Mouse (Mus musculus) lung, postnatal 0 days (tissue): ENCODE measurements around the gene Rab34. TPM values are rescaled to one million over a fixed set of nuclear protein-coding genes. Genes with fewer than 3 reads are reported as not detected.

Experiments used
- ATAC-seq: fragments of 200-750 bp; cut with Nextera tagmentation; 2 replicates; pipeline ENCODE4 v1.8.0; 2017; ENCODE audit warnings: moderate library complexity
- DNase-seq: peaks from one replicate; pipeline ENCODE4 v3.0.0-alpha.2; 2016; ENCODE audit warnings: low spot score
- H3K27ac ChIP-seq: fragments of 300-500 bp; sonication (generic); 2 replicates; pipeline ENCODE4 v1.5.1; 2014; ENCODE audit warnings: antibody characterized with exemption, mild to moderate bottlenecking, low read length, mixed read lengths
- H3K27me3 ChIP-seq: fragments of 300-500 bp; sonication (generic); replicated peaks from 2 replicates; pipeline ENCODE4 v1.6.1; 2014; ENCODE audit warnings: low read length, mixed read lengths; ENCODE audit not compliant: insufficient read depth
- H3K36me3 ChIP-seq: fragments of 300-500 bp; sonication (generic); 2 replicates; pipeline ENCODE4 v1.6.1; 2014; ENCODE audit warnings: low read length, mixed read lengths; ENCODE audit not compliant: insufficient read depth
- H3K4me1 ChIP-seq: fragments of 300-500 bp; sonication (generic); 2 replicates; pipeline ENCODE4 v1.6.1; 2014; ENCODE audit warnings: antibody characterized with exemption, low read depth, low read length, mixed read lengths; ENCODE audit not compliant: insufficient read depth
- H3K4me2 ChIP-seq: fragments of 300-500 bp; sonication (generic); replicated peaks from 2 replicates; pipeline ENCODE4 v1.6.1; 2014; ENCODE audit warnings: low read depth, mild to moderate bottlenecking, low read length, moderate library complexity, mixed read lengths
- H3K4me3 ChIP-seq: fragments of 300-500 bp; sonication (generic); 2 replicates; pipeline ENCODE4 v1.5.1; 2014; ENCODE audit warnings: low read depth, low read length
- H3K9ac ChIP-seq: fragments of 300-500 bp; sonication (generic); replicated peaks from 2 replicates; pipeline ENCODE4 v1.6.1; 2014; ENCODE audit warnings: low read depth, mild to moderate bottlenecking
- H3K9me3 ChIP-seq: fragments of 300-500 bp; sonication (generic); 2 replicates; pipeline ENCODE4 v1.6.1; 2016; ENCODE audit warnings: low read length, mixed read lengths
- CTCF ChIP-seq: IDR thresholded peaks from 2 replicates; pipeline ENCODE4 v1.5.1; 2016; ENCODE audit warnings: antibody characterized with exemption, mild to moderate bottlenecking
- EP300 ChIP-seq: IDR thresholded peaks from 2 replicates; pipeline ENCODE4 v1.6.1; 2016; ENCODE audit warnings: antibody characterized with exemption, mild to moderate bottlenecking, control low read depth
- WGBS: fragments of 180-500 bp; shearing (Covaris S2); extraction: QIAGEN DNeasy Blood & Tissue Kit; methylation state at CpG from one replicate; pipeline ENCODE4 v1.1.7; 2014; 5-methylcytosine and 5-hydroxymethylcytosine counted together
- polyA plus RNA-seq: library from polyadenylated mRNA; unstranded; fragments of >200 nt; fragmentation: Nextera tagmentation; extraction: Ambion mirVana; gene quantifications from 2 replicates; pipeline ENCODE4 v1.2.1, GENCODE M21; 2015

Gene Rab34
- polyA plus RNA-seq, 1 experiment from 2014 or later, result 103 TPM

GRCm38 (mm10) chr11:78172748-78173383, 15.4 kb upstream of the Rab34 start:
- Histone ChIP-seq H3K4me3 (no peak overlapping the region), H3K4me2 (no peak overlapping the region), H3K36me3 (no peaks in the 10 kb centered on the region; the same call in 1 of the 2 replicates), H3K4me1 (no peaks in the 10 kb centered on the region), H3K27me3 (no peaks in the 10 kb centered on the region), H3K9me3 (no peaks in the 10 kb centered on the region), H3K9ac (no peak overlapping the region), H3K27ac (no peak overlapping the region)
- 72% methylated on average over 19 of the region's 19 CpGs for whole genome bisulfite sequencing
- DNase-seq, result no peak
- no peak for ATAC-seq
- TF ChIP-seq CTCF, result no peak
- no peak for TF ChIP-seq EP300

- no peaks in the 10 kb centered on the region for H3K9me3 ChIP-seq
- H3K36me3 ChIP-seq, result no peaks in the 10 kb centered on the region; the same call in 1 of the 2 replicates
- no peak for ATAC-seq
- TF ChIP-seq EP300 (no peak), CTCF (no peak)
- no peak for DNase-seq
- H3K27me3 ChIP-seq, result no peaks in the 10 kb centered on the region
- no peak overlapping the region for H3K4me3 ChIP-seq
- whole genome bisulfite sequencing, result 65% methylated on average over 3 of the region's 3 CpGs
- no peak overlapping the region for H3K9ac ChIP-seq
- peaks cover 7% of the 10 kb centered on the region; the same call in 1 of the 2 replicates for H3K4me1 ChIP-seq
- H3K4me2 ChIP-seq, result no peak overlapping the region
- peak overlapping the region; percentile 66 for H3K27ac ChIP-seq
Measured at GRCm38 (mm10) chr11:78174506-78174905, 13.7 kb upstream of the Rab34 start.

GRCm38 (mm10) chr11:78175771-78176401, 12.3 kb upstream of the Rab34 start:
- DNase-seq (no peak), ATAC-seq (no peak)
- Histone ChIP-seq H3K4me2 (peak overlapping the region; percentile 89), H3K4me1 (peaks cover 13% of the 10 kb centered on the region; the same call in 1 of the 2 replicates), H3K27me3 (no peaks in the 10 kb centered on the region), H3K9ac (no peak overlapping the region), H3K36me3 (peaks cover 10% of the 10 kb centered on the region), H3K27ac (peak overlapping the region; percentile 94; the same call in 1 of the 2 replicates), H3K4me3 (peak overlapping the region; percentile 52), H3K9me3 (no peaks in the 10 kb centered on the region)
- under 1% methylated on average over 9 of the region's 10 CpGs for WGBS
- no peak for TF ChIP-seq EP300
- TF ChIP-seq CTCF, result peak; percentile 13; the same call in 1 of the 2 replicates

- H3K36me3 ChIP-seq, result peaks cover 11% of the 10 kb centered on the region
- peak within 1 kb of the TSS; percentile 52 for H3K4me3 ChIP-seq
- peak; percentile 97 for DNase-seq
- H3K4me2 ChIP-seq, result peak within 1 kb of the TSS; percentile 89
- peak within 1 kb of the TSS; percentile 94 for H3K27ac ChIP-seq
- TF ChIP-seq EP300 (no peak), CTCF (no peak)
- no peaks in the 10 kb centered on the region for H3K27me3 ChIP-seq
- peak within 1 kb of the TSS; percentile 9 for H3K9ac ChIP-seq
- WGBS, result under 1% methylated on average over 32 of the region's 32 CpGs
- peaks cover 13% of the 10 kb centered on the region; the same call in 1 of the 2 replicates for H3K4me1 ChIP-seq
- ATAC-seq, result peak; percentile 58
- H3K9me3 ChIP-seq, result no peaks in the 10 kb centered on the region
Measured at GRCm38 (mm10) chr11:78176402-78176862, 11.8 kb upstream of the Rab34 start, which contains the start of the genes Nek8 and Tlcd1. TSS of gene Nek8 (minus strand) at chr11:78176675. TSS of gene Tlcd1 (plus strand) at chr11:78176711.

GRCm38 (mm10) chr11:78176905-78177331, 11.3 kb upstream of the Rab34 start:
- Histone ChIP-seq H3K9me3 (no peaks in the 10 kb centered on the region), H3K4me1 (peaks cover 13% of the 10 kb centered on the region; the same call in 1 of the 2 replicates), H3K4me3 (peak overlapping the region; percentile 52), H3K9ac (peak overlapping the region; percentile 9), H3K4me2 (peak overlapping the region; percentile 89), H3K27ac (peak overlapping the region; percentile 94), H3K36me3 (peaks cover 11% of the 10 kb centered on the region; the same call in 1 of the 2 replicates), H3K27me3 (no peaks in the 10 kb centered on the region)
- ATAC-seq, result no peak
- peak; percentile 64 for DNase-seq
- WGBS, result under 1% methylated on average over 23 of the region's 23 CpGs
- TF ChIP-seq EP300 (no peak), CTCF (no peak)

- peak; percentile 76 for DNase-seq
- Histone ChIP-seq H3K27ac (peak overlapping the region; percentile 94), H3K9ac (peak overlapping the region; percentile 9; the same call in 1 of the 2 replicates), H3K4me3 (peak overlapping the region; percentile 52), H3K36me3 (peaks cover 11% of the 10 kb centered on the region; the same call in 1 of the 2 replicates), H3K4me1 (peaks cover 13% of the 10 kb centered on the region; the same call in 1 of the 2 replicates), H3K4me2 (peak overlapping the region; percentile 89), H3K27me3 (no peaks in the 10 kb centered on the region), H3K9me3 (no peaks in the 10 kb centered on the region)
- WGBS, result 0% methylated on average over 10 of the region's 10 CpGs
- peak; percentile 5 for ATAC-seq
- TF ChIP-seq EP300, result no peak
- TF ChIP-seq CTCF, result no peak
Measured at GRCm38 (mm10) chr11:78177437-78177836, 10.8 kb upstream of the Rab34 start.
